Mouse (Mus musculus) layer of hippocampus, adult 8-10 months (tissue): ENCODE results near the gene Srl. TPM values are rescaled to one million over a fixed set of nuclear protein-coding genes. Genes with fewer than 3 reads are reported as not detected.

Experiments
- total RNA-seq, 4 experiments: library from RNA; stranded (reverse); gene quantifications; 2 replicates each; pipeline ENCODE4 v1.2.4; 2022

Gene Srl
- total RNA-seq, 4 experiments from 2014 or later = 10.4 to 14.5 (median 11.2) TPM

Other genes with a start within 250 kb of the Srl start
- 100 to 1,000 TPM in 2 of 4 experiments, 10 to 100 TPM in 2; 89.1 to 103 (median 99.7) TPM for gene Adcy9, start 121.3 kb downstream of the Srl start, total RNA-seq
- 1 to 10 TPM; 5.8 to 7.4 (median 7.4) TPM for gene Tfap4, start 18.0 kb upstream of the Srl start, total RNA-seq
- 10 to 100 TPM; 10.9 to 18.4 (median 11.9) TPM for gene Glis2, start 52.9 kb upstream of the Srl start, total RNA-seq
- gene Pam16, start 83.2 kb upstream of the Srl start, total RNA-seq = 100 to 1,000 TPM in 1 of 4 experiments, 10 to 100 TPM in 3; 81.5 to 100 (median 89.5) TPM
- 10 to 100 TPM in 1 of 4 experiments, 1 to 10 TPM in 3; 4.8 to 10.2 (median 6.7) TPM for gene Vasn, start 98.1 kb upstream of the Srl start, total RNA-seq
- 10 to 100 TPM; 59.6 to 68.7 (median 64.4) TPM for gene Dnaja3, start 98.2 kb upstream of the Srl start, total RNA-seq
- 100 to 1,000 TPM in 1 of 4 experiments, 10 to 100 TPM in 3; 81.9 to 101 (median 90.3) TPM for gene Coro7, start 138.0 kb upstream of the Srl start, total RNA-seq
- gene Nmral1, start 177.5 kb upstream of the Srl start, total RNA-seq = 10 to 100 TPM; 14.3 to 19.6 (median 16.7) TPM
- 100 to 1,000 TPM in 1 of 4 experiments, 10 to 100 TPM in 3; 94.3 to 102 (median 99.2) TPM for gene Hmox2, start 184.5 kb upstream of the Srl start, total RNA-seq
- 100 to 1,000 TPM; 214 to 244 (median 233) TPM for gene Cdip1, start 248.5 kb upstream of the Srl start, total RNA-seq